Mouse (Mus musculus) testis, postnatal 14 days (tissue): Measurements from ENCODE around the gene Zfp46.

Experiments
- DNase-seq: peaks from one replicate; pipeline ENCODE4 v3.0.0; 2021; ENCODE audit warnings: low spot score

Zfp46 gene

GRCm38 (mm10) chr4:136284455-136284854 lies at the start of gene Zfp46:
TSS of gene Zfp46 (plus strand) at chr4:136284683.
- peak; percentile 77 for DNase-seq

- DNase-seq: no peak
Measured at GRCm38 (mm10) chr4:136238669-136239068, 45.8 kb upstream of the Zfp46 start.

GRCm38 (mm10) chr4:136239111-136239510 lies 45.4 kb upstream of the Zfp46 start:
- DNase-seq: peak; percentile 79

- peak; percentile 57 for DNase-seq
Measured at GRCm38 (mm10) chr4:136239622-136240021, 44.9 kb upstream of the Zfp46 start.

- no peak for DNase-seq
Measured at GRCm38 (mm10) chr4:136240123-136240522, 44.4 kb upstream of the Zfp46 start.

- no peak for DNase-seq
Measured at GRCm38 (mm10) chr4:136240955-136241354, 43.5 kb upstream of the Zfp46 start.

- DNase-seq: no peak
Measured at GRCm38 (mm10) chr4:136242065-136242703, 42.3 kb upstream of the Zfp46 start.

GRCm38 (mm10) chr4:136242728-136243127 lies 41.8 kb upstream of the Zfp46 start:
- no peak for DNase-seq

- DNase-seq: no peak
Measured at GRCm38 (mm10) chr4:136244208-136244607, 40.3 kb upstream of the Zfp46 start.

- no peak for DNase-seq
Measured at GRCm38 (mm10) chr4:136245681-136246080, 38.8 kb upstream of the Zfp46 start.

- no peak for DNase-seq
Measured at GRCm38 (mm10) chr4:136246568-136246969, 37.9 kb upstream of the Zfp46 start.

GRCm38 (mm10) chr4:136247386-136247728 lies 37.1 kb upstream of the Zfp46 start:
- no peak for DNase-seq

- peak; percentile 40 for DNase-seq
Measured at GRCm38 (mm10) chr4:136247729-136248463, 36.6 kb upstream of the Zfp46 start, which contains the start of gene Tcea3. TSS of gene Tcea3 (plus strand) at chr4:136247729.

GRCm38 (mm10) chr4:136248464-136249331 lies 35.8 kb upstream of the Zfp46 start:
- DNase-seq: peak; percentile 39

GRCm38 (mm10) chr4:136249332-136249647 lies 35.2 kb upstream of the Zfp46 start:
- DNase-seq: no peak

- DNase-seq: no peak
Measured at GRCm38 (mm10) chr4:136249780-136250179, 34.7 kb upstream of the Zfp46 start.

- DNase-seq: no peak
Measured at GRCm38 (mm10) chr4:136255919-136256318, 28.6 kb upstream of the Zfp46 start.

- DNase-seq: no peak
Measured at GRCm38 (mm10) chr4:136256696-136257095, 27.8 kb upstream of the Zfp46 start.

GRCm38 (mm10) chr4:136259916-136260315 lies 24.6 kb upstream of the Zfp46 start:
- no peak for DNase-seq

- DNase-seq: peak; percentile 56
Measured at GRCm38 (mm10) chr4:136260491-136261180, 23.8 kb upstream of the Zfp46 start.

- DNase-seq: no peak
Measured at GRCm38 (mm10) chr4:136261912-136262311, 22.6 kb upstream of the Zfp46 start.

- DNase-seq: no peak
Measured at GRCm38 (mm10) chr4:136263555-136263954, 20.9 kb upstream of the Zfp46 start.
